11 mouse cellular contexts compared by ENCODE assay signal in genomic region chr2:167982646-167983045, GRCm38 (mm10). TPM values are rescaled to one million over a fixed set of nuclear protein-coding genes. Genes with fewer than 3 reads are reported as not detected.
A peak's percentile ranks its signal among the peaks of the same experiment; 100 is the strongest.
DNase-seq lines count a peak whose midpoint lies in the region; TF ChIP-seq lines count a peak whose summit lies in the region.
"Had no signal": no experiment of that assay in that cellular context is flagged by ENCODE, and none has a peak within 500 bp of the region (broad histone marks: within the 10 kb centered on the region; RNA-seq: fewer than 3 reads in every experiment).

No protein-coding gene starts in this region.

- H3K4me3 ChIP-seq in layer of hippocampus, adult 2 months: no peak overlapping the region
- H3K4me3 ChIP-seq: forebrain, embryonic 13.5 days had no signal

- no peak overlapping the region for H3K27ac ChIP-seq in layer of hippocampus, adult 2 months
- H3K27ac ChIP-seq: forebrain, embryonic 13.5 days; macrophage had no signal

- peak; percentile 32 to 59 for DNase-seq in cerebellum, postnatal 14 days
- DNase-seq in cerebellum, adult 9-10 months: no peak
- DNase-seq in layer of hippocampus, adult 2 months (ENCODE audit: low spot score in 2 of 2): no peak
- DNase-seq in layer of hippocampus, postnatal 10 days (ENCODE audit: low spot score in 2 of 2): no peak
- DNase-seq in ZHBTc4 (ENCODE audit: low read depth, low spot score): peak; percentile 51
- peak; percentile 78 for DNase-seq in lung, postnatal 10 days
- DNase-seq in right cerebral cortex, postnatal 10 days (ENCODE audit: low spot score in 2 of 2): no peak
- DNase-seq in frontal cortex, postnatal 36 days (ENCODE audit: low spot score in 2 of 2): no peak
- DNase-seq: layer of hippocampus, adult 9-11 months had no signal

- TF ChIP-seq CTCF in layer of hippocampus, adult 2 months (conservative IDR thresholded peaks at IDR 0.05): peak; percentile 61

RNA-seq across cellular contexts. Expression of gene Ripor3, which starts 27.8 kb away (rescaled TPM):
- total RNA-seq in layer of hippocampus, adult 2 months (2021): under 1 TPM; 0.29 to 0.31 TPM
- under 1 TPM; 0.43 to 0.62 TPM for total RNA-seq in layer of hippocampus, postnatal 10 days (2021)

RNA-seq across cellular contexts. Expression of gene Ptpn1, which starts 50.8 kb away (rescaled TPM):
- total RNA-seq in layer of hippocampus, adult 2 months (2021): 10 to 100 TPM; 56.3 to 64.4 TPM
- 10 to 100 TPM; 71.1 to 73.0 TPM for total RNA-seq in layer of hippocampus, postnatal 10 days (2021)

Comparison
In these comparisons a context has a peak if more than half of its experiments do, and no peak if none do; other contexts are left out.
1. DNase-seq: peak in cerebellum, postnatal 14 days (2 of 2), ZHBTc4 (single experiment) and lung, postnatal 10 days (single experiment); none in cerebellum, adult 9-10 months (single experiment), layer of hippocampus, adult 2 months (0 of 2), layer of hippocampus, postnatal 10 days (0 of 2), right cerebral cortex, postnatal 10 days (0 of 2) and frontal cortex, postnatal 36 days (0 of 2).